Mouse (Mus musculus): ENCODE measurements around the gene Slco2a1.

GRCm38 (mm10) chr9:103118651-103119275 is 130.3 kb downstream of the Slco2a1 start:
- TF ChIP-seq CTCF (IDR thresholded peaks at IDR 0.05; ENCODE audit: borderline replicate concordance, insufficient read depth, low read length) (no peak), POLR2A (IDR thresholded peaks at IDR 0.05; ENCODE audit: low read depth, low read length) (no peak)
